Mouse (Mus musculus): Measurements from ENCODE around the gene Ankrd23.

Gene Ankrd23

DNA sequence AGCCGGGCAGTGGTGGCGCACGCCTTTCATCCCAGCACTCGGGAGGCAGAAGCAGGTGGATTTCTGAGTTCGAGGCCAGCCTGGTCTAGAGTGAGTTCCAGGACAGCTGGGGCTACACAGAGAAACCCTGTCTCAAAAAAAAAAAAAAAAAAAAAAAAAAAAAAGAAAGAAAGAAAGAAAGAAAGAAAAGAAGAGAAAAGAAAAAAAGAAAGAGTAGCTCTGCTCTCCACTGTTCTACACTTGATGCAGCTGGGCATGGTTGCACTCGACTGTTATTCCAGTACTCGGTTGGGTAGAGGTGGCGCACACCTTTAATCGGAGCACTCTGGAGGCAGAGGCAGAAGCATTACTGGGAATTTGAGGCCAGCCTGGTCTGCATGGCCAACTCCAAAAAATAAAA lies at the start of gene Ankrd23:
Gene Ankrd23 (minus strand): TSS at position 101 of the 400 bp plus-strand sequence.
- WGBS, result 95% methylated on average over 9 of the region's 9 CpGs

DNA sequence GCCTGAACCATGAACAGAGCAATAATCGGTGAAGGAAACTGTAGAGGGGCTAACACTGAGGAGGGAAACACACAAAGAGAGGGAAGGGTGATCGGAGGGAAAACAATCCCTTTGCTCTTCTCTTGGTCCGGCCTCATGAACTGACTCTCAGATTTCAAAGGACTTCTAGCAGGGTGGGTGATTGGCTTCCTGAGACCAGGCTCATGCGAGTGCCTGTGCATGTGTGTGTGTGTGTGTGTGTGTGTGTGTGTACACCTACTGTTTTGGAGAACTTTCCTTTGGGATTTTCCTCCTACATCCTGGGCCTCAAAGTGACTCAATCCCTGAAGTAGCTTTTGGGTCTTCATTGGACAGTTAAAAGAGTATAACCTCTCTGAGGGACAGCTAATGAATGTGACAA lies 49.6 kb upstream of the Ankrd23 start:
- WGBS, result 86% methylated on average over 4 of the region's 4 CpGs

DNA sequence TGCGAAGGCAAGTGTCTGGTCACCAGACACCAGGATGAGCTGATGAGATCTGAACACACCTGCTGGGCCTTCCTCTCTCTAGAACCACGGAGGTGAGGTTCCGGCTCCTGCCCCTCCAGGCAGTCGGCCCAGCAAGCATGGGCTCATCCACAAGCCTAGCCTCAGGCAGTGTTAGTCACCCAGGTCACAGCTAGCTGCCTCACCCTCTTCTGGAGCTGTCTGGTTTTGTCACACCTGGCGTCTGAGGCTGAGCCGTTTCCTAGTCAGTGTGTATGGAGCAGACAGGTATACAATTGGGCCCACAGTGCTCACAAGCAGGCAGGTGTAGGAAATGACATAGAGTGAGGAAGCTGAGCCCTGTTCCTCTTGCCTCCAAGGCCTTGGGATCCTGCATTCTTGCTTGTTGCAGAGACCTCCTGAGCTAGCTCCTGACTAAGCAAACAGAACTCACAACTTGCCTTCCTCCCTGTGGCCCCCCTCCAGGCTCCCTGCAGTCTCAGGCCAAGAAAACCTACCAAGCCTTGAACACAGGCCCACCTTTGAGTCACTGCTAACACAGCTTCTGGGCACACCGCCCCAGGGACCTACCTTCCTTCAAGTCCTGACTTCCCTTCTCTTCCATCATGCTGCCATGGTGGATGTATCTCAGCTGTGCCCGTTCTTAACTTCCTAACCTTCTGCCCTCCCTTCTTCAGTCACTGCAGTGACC lies 46.9 kb upstream of the Ankrd23 start:
- 92% methylated on average over 8 of the region's 8 CpGs for WGBS

DNA sequence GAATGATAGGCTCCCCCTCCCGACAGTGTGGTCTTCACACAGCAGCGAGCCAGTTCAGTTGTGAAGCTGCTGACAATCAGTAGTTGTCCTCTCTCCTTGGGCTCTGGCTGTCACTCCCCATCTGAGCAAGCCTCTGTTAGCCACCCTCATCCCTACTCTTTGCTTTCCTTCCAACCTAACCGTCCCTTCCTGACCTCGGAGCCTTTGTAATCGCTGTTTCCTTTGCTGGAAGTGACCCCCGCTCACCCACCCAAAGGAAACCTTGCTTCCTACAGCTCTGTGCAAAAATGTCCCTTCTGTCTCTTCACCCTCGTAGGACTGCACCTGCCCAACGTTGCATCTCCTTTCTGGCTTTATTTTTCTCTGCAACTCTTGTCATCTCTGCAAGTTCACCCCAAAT lies 45.5 kb upstream of the Ankrd23 start:
- 76% methylated on average over 8 of the region's 8 CpGs for whole genome bisulfite sequencing

DNA sequence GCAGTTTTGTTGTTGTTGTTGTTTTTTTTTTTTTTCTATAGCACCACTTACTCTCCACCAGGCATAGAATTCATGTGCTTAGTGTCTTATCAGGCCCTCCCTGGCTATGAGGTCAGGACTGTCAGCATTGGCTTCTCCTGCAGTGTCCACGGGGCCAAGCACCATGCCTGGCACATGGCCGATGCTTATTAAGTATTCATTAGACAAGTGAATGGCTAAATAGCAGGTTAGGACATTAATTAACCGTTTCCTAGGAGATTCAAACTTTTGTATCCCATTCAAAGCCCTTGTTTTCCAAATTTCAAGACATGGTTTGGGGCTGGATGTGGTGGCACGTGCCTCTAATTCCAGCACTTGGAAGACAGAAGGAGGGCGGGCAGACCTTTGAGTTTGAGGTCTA lies 44.6 kb upstream of the Ankrd23 start:
- WGBS, result 70% methylated on average over 5 of the region's 5 CpGs

DNA sequence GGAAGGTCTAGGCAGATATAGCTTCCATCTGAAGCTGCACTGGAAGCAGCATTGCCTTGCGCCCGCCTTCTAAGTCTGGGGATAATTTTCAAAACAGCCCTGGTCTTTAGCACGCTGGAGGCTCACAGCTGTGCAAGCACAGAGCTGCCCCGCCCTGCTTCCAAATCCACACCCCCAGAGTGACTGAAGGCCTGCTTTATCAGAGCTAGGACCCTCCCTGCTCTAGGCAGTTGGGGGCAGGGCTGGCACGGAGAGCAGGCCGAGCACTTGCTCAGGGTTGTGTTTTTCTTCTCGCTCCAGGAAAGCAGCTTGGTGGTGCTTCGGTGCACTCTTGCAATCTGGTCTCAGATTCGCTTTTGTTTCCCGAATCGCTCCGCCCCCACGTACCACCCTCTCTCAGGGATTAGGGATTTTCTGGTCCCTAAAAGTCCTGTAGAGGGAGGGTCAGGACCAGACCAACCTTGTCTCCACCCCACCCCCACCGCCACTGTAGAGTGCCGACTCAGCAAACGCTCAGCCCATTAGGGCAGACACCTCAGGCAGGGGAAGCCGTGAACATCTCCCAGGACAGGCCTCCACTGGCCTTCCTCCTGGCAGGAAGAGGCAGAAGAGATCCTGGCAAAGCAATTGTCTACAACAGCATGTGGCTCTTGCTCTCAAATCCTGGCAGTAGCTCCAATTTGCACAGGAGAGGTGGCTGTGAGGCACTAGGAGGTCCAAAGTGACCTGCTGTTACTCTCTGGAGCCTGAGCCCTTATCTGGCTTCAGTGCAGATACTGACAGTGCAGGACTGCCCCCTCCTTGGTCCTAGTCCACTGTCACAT lies 43.9 kb upstream of the Ankrd23 start:
- 5% methylated on average over 17 of the region's 17 CpGs for WGBS

DNA sequence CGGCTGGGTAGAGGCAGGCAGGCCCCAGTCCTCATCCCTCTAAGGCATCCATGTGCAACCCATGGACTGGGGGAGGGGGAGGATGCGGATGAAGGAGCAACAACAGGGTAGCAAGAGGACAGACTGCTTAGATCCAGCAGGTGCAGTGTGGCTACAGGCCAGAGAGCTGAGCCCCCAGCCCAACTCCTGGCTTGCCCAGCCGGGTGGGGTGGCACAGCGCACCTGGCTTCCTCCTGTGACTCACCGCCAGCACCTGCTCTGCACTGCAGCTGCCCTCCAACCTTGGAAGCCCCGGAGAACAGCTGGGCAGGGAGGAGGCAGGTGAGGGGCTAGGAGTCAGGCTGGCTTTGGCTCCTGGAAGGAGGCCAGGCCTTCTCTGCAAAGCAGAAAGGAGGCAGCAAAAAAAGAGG lies 43.3 kb upstream of the Ankrd23 start:
- WGBS, result 48% methylated on average over 6 of the region's 6 CpGs

DNA sequence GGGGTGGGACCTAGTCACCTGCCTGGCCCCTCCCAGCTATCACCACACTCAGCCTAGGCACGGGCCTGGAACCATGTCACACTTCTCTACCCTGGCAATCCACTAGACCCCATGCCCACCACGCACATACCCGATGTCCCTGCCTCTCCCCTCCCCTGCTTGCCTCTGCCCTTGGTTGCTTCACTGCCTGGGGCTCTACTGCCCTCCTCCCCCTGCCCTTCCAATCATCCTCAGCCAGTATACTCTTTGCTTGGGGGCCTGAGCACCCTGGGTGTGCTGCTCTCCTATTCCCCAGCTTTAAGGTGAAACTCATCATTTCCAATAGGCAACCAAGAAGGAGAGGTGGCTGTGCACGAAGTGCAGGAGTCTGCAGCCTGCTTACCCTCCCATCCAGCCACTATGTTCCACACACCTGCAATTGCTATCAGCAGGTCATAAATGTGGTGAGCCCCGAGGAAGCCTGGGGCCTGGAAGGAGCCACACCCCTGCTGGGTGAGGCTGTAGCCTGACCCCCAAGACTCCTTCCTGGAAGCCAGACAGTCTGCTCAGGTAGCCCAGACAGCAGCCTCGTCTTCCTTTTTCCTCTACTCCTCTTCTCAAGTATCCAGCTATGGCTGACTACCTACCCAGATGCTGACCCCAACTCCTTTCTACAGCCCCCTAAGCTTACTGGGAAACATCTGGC lies 40.5 kb upstream of the Ankrd23 start:
- 89% methylated on average over 6 of the region's 6 CpGs for WGBS

DNA sequence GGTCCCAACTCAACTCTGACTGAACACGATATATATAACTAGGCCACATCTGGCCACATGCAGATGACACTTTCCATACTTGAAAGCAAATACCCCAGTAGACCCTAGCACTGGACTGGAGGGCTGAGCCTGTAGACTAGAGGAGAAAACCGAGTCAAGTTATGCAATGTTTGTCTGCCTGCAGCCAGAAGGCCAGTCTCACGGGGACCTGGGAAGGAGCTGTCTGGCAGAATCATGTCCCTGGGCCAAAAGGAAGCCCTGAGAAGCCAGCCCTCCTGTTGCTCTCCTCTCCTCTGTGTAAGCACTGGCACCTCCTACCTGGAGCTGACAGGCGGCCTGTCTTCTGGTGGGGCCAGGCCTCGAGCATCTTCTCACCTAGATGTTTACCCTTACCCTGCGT lies 38.7 kb upstream of the Ankrd23 start:
- 85% methylated on average over 6 of the region's 6 CpGs for WGBS

DNA sequence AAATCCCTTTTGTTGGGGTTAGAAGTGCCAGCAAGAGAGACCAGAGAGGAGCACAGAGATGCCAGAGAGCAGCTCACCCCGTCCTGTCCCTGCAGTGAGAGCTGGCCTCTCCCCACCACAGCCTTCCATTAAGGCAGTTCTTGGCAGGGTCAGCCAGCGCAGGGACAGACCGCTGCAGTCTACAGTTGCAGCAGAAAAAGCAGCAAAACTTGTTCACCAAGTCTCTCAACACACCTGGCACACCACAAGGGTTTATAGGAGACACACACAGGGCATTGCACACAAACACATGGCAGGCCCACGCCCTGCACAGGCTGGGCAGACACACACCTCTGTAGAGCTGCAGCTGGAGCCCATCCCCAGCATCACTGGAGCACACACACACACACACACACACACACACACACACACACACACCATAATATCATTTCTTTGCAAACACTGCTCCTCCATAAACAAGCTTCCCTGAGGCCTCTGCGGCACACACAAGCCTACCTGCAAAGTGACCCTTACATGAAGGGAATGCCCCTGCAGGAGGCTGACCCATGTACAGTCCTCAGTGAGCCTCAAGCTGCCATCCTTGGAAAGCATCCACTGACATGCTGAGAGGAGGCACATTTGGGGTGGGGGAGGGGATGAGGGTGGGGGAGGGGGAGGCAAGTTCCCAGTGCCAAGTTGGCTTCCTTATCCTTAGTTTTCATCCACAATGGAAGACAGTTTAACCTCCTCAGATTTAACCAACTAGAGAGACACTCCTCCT lies 37.7 kb upstream of the Ankrd23 start:
- 86% methylated on average over 5 of the region's 5 CpGs for WGBS

DNA sequence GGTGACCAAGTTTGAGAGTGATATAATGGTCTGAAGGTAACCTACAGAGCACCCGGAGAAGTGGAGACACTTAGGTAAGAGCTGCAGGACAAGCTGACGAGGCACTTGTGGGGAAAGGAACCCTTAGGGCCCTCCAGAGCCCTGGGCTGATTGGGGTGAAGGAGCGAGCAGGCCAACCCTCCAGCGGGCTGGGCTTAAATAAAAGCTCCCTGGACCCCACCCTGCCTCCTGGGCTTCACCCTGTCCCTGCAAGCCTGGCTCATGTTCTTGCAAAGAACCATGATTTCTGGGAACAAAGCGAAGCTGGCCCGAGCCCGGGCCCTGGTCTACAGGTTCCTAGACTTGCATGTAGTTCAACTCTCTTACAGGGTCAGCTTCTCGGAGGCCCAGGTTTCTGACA lies 36.8 kb upstream of the Ankrd23 start:
- 89% methylated on average over 8 of the region's 8 CpGs for WGBS

DNA sequence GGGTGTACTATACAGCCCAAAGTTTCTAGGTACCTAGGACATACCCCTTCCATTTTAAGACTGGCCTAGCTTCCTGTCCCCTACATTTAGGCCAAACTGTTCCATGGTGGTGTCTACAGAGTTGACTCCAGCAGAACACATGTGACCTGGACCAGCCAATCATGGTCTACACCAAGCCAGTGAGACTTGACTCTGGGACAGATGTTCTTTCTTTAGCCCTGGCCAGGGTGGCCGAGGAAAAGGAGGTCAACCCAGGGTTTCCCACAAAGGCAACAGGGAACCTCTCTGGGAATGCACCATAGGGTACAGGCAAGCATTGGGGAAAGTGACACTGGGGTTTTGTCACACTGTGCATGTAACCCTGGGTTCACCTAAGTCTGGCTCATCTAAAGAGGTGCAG lies 36.0 kb upstream of the Ankrd23 start:
- WGBS, result 71% methylated on average over 1 of the region's 1 CpGs

DNA sequence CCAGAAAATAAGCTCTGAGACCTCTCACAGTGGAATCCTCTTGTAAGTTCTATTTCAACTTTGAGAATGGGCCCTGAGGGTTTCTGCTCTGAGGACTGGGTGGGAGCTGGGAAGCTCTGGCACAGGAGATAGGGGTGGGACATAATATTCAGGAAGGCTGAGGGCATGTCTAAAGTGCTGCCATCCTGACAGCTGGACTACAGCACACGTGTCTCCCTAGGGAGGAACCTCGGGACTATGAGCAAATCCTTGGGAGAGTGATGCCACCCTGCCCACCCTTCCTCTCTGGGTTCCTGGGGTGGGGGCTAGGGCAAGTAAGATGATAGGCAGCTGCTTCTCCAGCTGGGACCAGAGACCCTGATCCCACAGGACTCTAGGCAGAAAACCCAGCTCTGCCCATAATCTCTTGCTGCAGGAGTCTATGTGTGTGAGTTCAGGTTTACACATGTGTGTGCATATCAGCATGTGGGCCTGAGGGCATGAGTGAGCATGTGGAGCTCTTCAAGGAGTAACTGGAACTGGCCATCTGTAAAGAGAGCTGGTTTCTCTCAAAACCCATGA lies 35.5 kb upstream of the Ankrd23 start:
- WGBS, result 79% methylated on average over 2 of the region's 2 CpGs

DNA sequence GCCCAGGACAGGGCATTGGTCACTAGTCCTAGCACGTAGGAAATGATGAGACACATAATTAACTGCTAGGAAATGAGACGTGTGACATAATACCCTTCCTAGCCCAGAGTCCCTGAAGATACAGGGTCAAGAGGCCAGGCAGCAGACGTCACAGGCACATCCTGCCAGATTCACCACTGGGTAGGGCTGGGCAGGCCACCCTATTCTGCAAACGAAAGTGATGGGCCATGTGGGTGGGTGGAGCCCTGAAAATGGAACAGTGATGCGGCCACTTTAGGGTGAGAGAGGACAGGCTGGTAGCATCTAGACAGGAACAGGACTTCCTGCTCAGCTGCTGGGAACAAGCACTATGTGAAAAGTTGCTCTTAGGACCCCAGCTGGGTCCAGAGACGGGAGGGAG lies 34.9 kb upstream of the Ankrd23 start:
- 70% methylated on average over 6 of the region's 6 CpGs for WGBS

DNA sequence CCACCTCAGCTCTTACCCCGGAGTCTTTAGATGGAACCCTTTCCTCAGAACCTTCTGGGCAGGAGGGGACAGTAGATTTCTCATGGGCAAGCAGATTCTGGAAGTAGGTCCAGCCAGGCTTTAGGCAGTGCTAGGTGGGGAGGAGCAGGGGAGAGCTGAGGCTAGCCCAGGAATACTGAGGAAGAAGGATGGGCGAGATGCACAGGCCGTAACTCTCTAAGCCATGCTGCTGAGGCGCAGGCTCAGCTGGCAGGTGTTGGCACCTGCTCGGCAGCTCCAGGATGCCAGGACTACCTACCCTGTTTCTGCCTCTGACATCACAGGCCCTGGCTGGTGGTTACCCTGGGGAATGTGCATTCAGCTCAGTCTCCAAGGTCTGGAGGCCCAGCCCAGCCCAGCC lies 33.6 kb upstream of the Ankrd23 start:
- 91% methylated on average over 5 of the region's 5 CpGs for WGBS

DNA sequence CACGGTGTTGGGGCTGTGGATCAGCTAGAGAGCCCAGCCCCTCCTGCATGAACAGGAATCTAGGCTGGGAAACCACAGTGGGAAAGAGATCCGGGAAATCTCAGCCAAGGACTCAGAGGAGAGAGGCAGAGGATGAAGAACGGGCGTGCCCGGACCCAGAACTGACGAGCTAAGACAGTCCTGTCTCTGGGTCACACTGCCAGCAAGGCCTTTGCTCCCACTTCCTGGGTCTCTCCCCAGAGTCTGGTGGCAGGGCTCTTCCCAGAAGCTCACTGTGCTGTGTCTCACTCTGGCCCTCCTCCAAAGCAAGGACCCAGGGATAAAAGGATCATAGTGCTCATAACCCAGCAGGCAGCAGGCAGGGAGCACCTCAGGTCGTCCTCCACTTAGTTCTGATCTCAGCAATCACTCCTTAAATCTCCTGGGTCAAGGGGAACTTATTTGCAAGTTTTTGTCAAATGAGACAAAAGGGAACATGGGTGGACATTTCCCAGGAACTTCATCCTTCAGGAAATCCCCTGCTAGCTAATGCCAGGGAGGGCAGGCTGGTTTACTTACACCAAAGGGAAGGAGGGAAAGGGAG lies 33.1 kb upstream of the Ankrd23 start:
- WGBS, result 59% methylated on average over 7 of the region's 7 CpGs

DNA sequence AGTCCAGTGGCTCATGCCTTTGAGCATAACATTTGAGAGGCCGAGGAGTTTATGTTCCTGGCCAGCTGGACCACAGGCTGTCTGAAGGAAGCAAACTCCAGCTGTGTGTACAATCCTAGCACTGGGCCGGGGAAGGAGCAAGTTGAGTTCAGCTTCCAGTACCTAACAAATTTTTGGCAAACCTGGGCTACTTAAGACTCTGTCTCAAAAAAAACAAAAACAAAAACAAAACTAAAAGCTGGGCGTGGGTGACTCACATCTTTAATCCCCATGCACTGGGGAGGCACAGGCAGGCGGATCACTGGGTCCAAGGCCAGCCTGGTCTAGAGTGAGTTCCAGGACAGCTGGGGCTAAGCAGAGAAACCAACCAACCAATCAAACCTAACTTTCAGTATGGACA lies 32.1 kb upstream of the Ankrd23 start:
- WGBS, result 74% methylated on average over 4 of the region's 4 CpGs

DNA sequence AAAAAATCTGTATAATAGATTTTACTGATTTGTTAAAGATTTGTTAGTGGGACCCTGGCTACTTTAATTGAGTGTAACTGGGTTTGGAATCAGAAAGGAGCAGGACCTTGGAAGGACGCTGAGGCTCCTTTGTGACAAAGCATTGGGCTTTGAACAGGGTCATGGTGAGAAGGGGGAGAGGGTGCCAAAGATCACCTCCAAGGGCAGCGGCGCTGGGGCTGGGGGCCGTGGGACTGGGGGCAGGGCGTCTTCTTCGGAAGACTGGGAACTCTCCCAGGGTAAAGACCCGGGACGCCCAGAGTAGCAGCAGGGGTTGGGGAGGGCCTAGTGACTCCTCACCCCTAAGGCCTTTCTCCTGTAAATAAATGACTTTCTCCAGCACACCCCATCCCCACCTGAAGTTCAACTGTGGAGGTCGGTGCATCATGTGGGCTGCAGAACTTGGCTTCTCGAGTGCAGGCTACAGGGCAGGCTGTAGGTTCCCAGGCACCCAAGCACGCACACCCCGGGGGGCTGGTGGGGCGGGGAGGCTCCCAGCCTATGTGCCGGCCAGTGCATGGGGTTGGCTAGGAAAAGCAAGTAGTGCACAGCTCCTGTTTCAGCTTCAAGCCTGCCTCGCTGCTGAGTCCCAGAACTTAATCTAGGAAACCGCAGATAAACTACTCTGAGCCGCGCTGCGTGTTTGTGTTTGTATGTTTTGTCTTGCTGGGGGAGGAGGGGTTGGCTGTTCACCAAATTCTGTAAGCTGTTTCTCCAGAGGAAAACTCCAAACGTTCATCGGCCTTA lies 31.3 kb upstream of the Ankrd23 start:
- WGBS, result 72% methylated on average over 21 of the region's 21 CpGs

DNA sequence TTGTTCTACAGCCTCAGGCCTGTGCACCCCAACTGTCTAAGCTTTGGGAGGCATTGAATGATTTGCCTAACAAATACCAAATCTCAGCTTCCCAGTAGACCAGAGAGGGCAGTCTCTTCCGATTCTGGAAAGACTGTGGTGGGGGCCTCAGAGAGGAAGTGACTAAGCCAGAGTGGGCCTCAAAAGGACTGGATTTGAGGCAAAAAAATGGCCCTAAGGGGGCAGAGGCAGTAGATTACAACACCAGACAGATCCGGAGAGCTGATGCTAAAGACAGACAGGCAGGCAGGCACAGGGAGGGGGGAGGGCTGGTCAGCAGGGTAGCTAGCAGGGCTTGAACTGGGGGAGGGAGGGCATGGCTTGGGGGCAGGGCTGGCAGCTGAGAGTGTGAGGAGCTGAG lies 29.7 kb upstream of the Ankrd23 start:
- WGBS, result 37% methylated on average over 2 of the region's 2 CpGs

DNA sequence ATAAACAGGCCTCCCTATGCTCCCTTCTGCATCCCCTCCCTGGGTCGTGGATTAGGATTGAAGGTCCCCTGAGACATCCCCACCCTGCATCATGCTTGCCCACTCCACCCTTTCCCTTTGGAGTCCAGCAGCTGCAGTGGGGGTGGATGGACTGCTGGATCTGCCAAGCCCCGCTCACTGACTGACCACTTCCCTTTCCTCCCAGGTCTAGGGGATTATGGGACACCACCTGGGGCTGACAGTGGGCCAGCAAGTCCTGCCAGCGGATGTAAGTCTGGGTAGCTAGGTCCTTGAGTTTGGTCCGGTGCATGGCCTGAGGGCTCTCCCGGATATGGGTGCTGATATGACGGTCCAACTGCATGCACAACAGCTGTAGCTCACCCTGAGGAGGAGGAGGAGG lies 27.4 kb upstream of the Ankrd23 start:
- 88% methylated on average over 6 of the region's 6 CpGs for WGBS

All from cerebral cortex, adult 2 months (tissue).